Mouse (Mus musculus): ENCODE data around the gene H2afy2.

H2afy2 gene

GRCm38 (mm10) chr10:61783621-61784251 is at the start of gene H2afy2:
Gene H2afy2, minus strand, starts transcription at chr10:61784147.
- DNase-seq, result peak; percentile 89 to 90

GRCm38 (mm10) chr10:61832713-61833112 is 48.8 kb upstream of the H2afy2 start:
- DNase-seq, result peak; percentile 55 to 57

GRCm38 (mm10) chr10:61831741-61832140 is 47.8 kb upstream of the H2afy2 start:
- no peak for DNase-seq

GRCm38 (mm10) chr10:61831251-61831650 is 47.3 kb upstream of the H2afy2 start:
- DNase-seq, result no peak

- no peak for DNase-seq
Observed at GRCm38 (mm10) chr10:61830817-61831216, 46.9 kb upstream of the H2afy2 start.

- DNase-seq, result no peak
Observed at GRCm38 (mm10) chr10:61829046-61829445, 45.1 kb upstream of the H2afy2 start.

- DNase-seq, result no peak
Observed at GRCm38 (mm10) chr10:61827950-61828936, 44.3 kb upstream of the H2afy2 start.

GRCm38 (mm10) chr10:61826753-61827435 is 42.9 kb upstream of the H2afy2 start:
- DNase-seq, result no peak

GRCm38 (mm10) chr10:61825979-61826752 is 42.2 kb upstream of the H2afy2 start:
- no peak for DNase-seq

- DNase-seq, result no peak
Observed at GRCm38 (mm10) chr10:61825536-61825935, 41.6 kb upstream of the H2afy2 start.

GRCm38 (mm10) chr10:61823731-61824115 is 39.8 kb upstream of the H2afy2 start:
- no peak for DNase-seq

- DNase-seq, result no peak
Observed at GRCm38 (mm10) chr10:61822968-61823730, 39.2 kb upstream of the H2afy2 start.

GRCm38 (mm10) chr10:61820050-61820449 is 36.1 kb upstream of the H2afy2 start:
- DNase-seq, result no peak

GRCm38 (mm10) chr10:61811987-61812386 is 28.0 kb upstream of the H2afy2 start:
- DNase-seq, result no peak

GRCm38 (mm10) chr10:61798133-61798576 is 14.2 kb upstream of the H2afy2 start:
- no peak for DNase-seq

- DNase-seq, result no peak
Observed at GRCm38 (mm10) chr10:61795458-61795857, 11.5 kb upstream of the H2afy2 start.

GRCm38 (mm10) chr10:61794971-61795370 is 11.0 kb upstream of the H2afy2 start:
- DNase-seq, result no peak

GRCm38 (mm10) chr10:61793015-61793414 is 9.1 kb upstream of the H2afy2 start:
- no peak for DNase-seq

- DNase-seq, result no peak
Observed at GRCm38 (mm10) chr10:61788499-61788898, 4.6 kb upstream of the H2afy2 start.

- no peak for DNase-seq
Observed at GRCm38 (mm10) chr10:61787541-61788313, 3.8 kb upstream of the H2afy2 start.

GRCm38 (mm10) chr10:61784414-61784813 is 467 bp upstream of the H2afy2 start:
- peak in 1 of 2 experiments; percentile 23 for DNase-seq
